Comparison of ENCODE assay signal across 7 mouse cellular contexts in genomic region chr19:14597917-14598689, GRCm38 (mm10). TPM values are rescaled to one million over a fixed set of nuclear protein-coding genes. Genes with fewer than 3 reads are reported as not detected.
DNase-seq lines count a peak whose midpoint lies in the region; ATAC-seq lines count a peak whose summit lies in the region.

Tle4 (minus strand) TSS chr19:14598051.

- DNase-seq in adrenal gland, adult 8-10 months = peak; percentile 100
- DNase-seq in embryo, embryonic 9.5 days (ENCODE audit: extremely low spot score) = peak; percentile 100
- peak; percentile 100 for DNase-seq in gastrocnemius, postnatal 4 days (ENCODE audit: low spot score in 2 of 2)
- DNase-seq in left cerebral cortex, postnatal 36 days (ENCODE audit: low spot score in 2 of 2) = peak; percentile 100
- peak; percentile 100 for DNase-seq in midbrain, embryonic 11.5 days (ENCODE audit: low spot score, missing footprints)
- peak; percentile 100 for DNase-seq in skeletal muscle tissue, adult 2 months (ENCODE audit: low read depth, low spot score)

- intact Hi-C loops in left cerebral cortex, postnatal 36 days (cut with DNase I) = loop anchor here (5.0 to 10.0 kb wide), 8 partner anchors 91 to 1204 kb away; no protein-coding TSS in a partner anchor

- H3K4me1 ChIP-seq in intestine, embryonic 16.5 days (ENCODE audit: control insufficient read depth, insufficient read depth, low read length) = peaks cover 5% of the 10 kb centered on the region; the same call in 1 of the 2 replicates
- peaks cover 21% of the 10 kb centered on the region for H3K4me1 ChIP-seq in midbrain, embryonic 11.5 days (ENCODE audit: control insufficient read depth, insufficient read depth, low read length)

- peak; percentile 98 for ATAC-seq in intestine, embryonic 16.5 days
- ATAC-seq in midbrain, embryonic 11.5 days (ENCODE audit: low FRiP score) = peak; percentile 96

- H3K9ac ChIP-seq in intestine, embryonic 16.5 days (ENCODE audit: low read depth, low read length) = peak within 1 kb of the TSS; percentile 95
- peak within 1 kb of the TSS; percentile 94 for H3K9ac ChIP-seq in midbrain, embryonic 11.5 days (ENCODE audit: low read length)

- WGBS in intestine, embryonic 16.5 days = under 1% methylated on average over 71 of the region's 71 CpGs
- under 1% methylated on average over 68 of the region's 71 CpGs for WGBS in midbrain, embryonic 11.5 days

- H3K27me3 ChIP-seq in intestine, embryonic 16.5 days (replicated peaks; ENCODE audit: control insufficient read depth, insufficient read depth, low read length) = no peaks in the 10 kb centered on the region; the same call in 1 of the 2 replicates
- peaks cover 7% of the 10 kb centered on the region; the same call in 1 of the 2 replicates for H3K27me3 ChIP-seq in midbrain, embryonic 11.5 days (ENCODE audit: control insufficient read depth, insufficient read depth, low read length)

- H3K4me3 ChIP-seq in intestine, embryonic 16.5 days (ENCODE audit: low read length) = peak within 1 kb of the TSS; percentile 87
- peak within 1 kb of the TSS; percentile 92 for H3K4me3 ChIP-seq in midbrain, embryonic 11.5 days (ENCODE audit: low read depth, low read length)

- H3K27ac ChIP-seq in intestine, embryonic 16.5 days (ENCODE audit: low read length) = peak within 1 kb of the TSS; percentile 97
- peak within 1 kb of the TSS; percentile 94 for H3K27ac ChIP-seq in midbrain, embryonic 11.5 days (ENCODE audit: low read depth, low read length)

- H3K36me3 ChIP-seq in intestine, embryonic 16.5 days (ENCODE audit: control insufficient read depth, insufficient read depth, low read length) = no peaks in the 10 kb centered on the region
- no peaks in the 10 kb centered on the region for H3K36me3 ChIP-seq in midbrain, embryonic 11.5 days (ENCODE audit: control insufficient read depth, insufficient read depth, low read length)

- no peaks in the 10 kb centered on the region for H3K9me3 ChIP-seq in intestine, embryonic 16.5 days (ENCODE audit: control insufficient read depth, low read length)
- H3K9me3 ChIP-seq in midbrain, embryonic 11.5 days (ENCODE audit: control insufficient read depth, low read length) = no peaks in the 10 kb centered on the region

- peak within 1 kb of the TSS; percentile 66 for H3K4me2 ChIP-seq in intestine, embryonic 16.5 days (ENCODE audit: low read depth, low read length)
- peak within 1 kb of the TSS; percentile 65 for H3K4me2 ChIP-seq in midbrain, embryonic 11.5 days

RNA-seq across cellular contexts. Expression of gene Tle4, which starts in this region (rescaled TPM):
- total RNA-seq in adrenal gland, adult 8-10 months (2022) = 10 to 100 TPM; 10.2 to 16.2 (median 12.8) TPM
- 10 to 100 TPM; 17.7 to 20.0 TPM for total RNA-seq in gastrocnemius, postnatal 4 days (2021)
- 11.5 and 13.1 TPM in 2 replicates for polyA plus RNA-seq in intestine, embryonic 16.5 days (2015; fragmentation: Nextera tagmentation; extraction: Ambion mirVana)
- 10 to 100 TPM; 39.0 to 46.1 TPM for total RNA-seq in left cerebral cortex, postnatal 36 days (2021)
- 36.5 and 38.8 TPM in 2 replicates for polyA plus RNA-seq in midbrain, embryonic 11.5 days (2014; fragmentation: Nextera tagmentation; extraction: Ambion mirVana)

Comparison
In these comparisons a context has a peak if more than half of its experiments do, and no peak if none do; other contexts are left out.
1. Peak in every context shown above with its lines: DNase-seq, ATAC-seq, H3K4me3 ChIP-seq and H3K27ac ChIP-seq.